Mouse (Mus musculus) heart, adult 8-10 months (tissue): ENCODE data around the gene Bmi1. TPM values are rescaled to one million over a fixed set of nuclear protein-coding genes. Genes with fewer than 3 reads are reported as not detected.

ENCODE experiments used
- DNase-seq: peaks from one replicate; pipeline ENCODE4 v3.0.0; 2022; ENCODE audit warnings: low spot score
- total RNA-seq, 4 experiments: library from RNA; stranded (reverse); gene quantifications; 2 replicates each; pipeline ENCODE4 v1.2.4; 2022

Gene Bmi1
- total RNA-seq, result 10 to 100 TPM; 51.9 to 74.4 (median 64.3) TPM

GRCm38 (mm10) chr2:18676936-18677491 lies at the start of gene Bmi1:
TSS of gene Bmi1 (plus strand) at chr2:18677018.
- no peak for DNase-seq

GRCm38 (mm10) chr2:18630547-18630946 lies 46.3 kb upstream of the Bmi1 start:
- no peak for DNase-seq

- peak; percentile 30 for DNase-seq
Observed at GRCm38 (mm10) chr2:18635052-18635451, 41.8 kb upstream of the Bmi1 start.

GRCm38 (mm10) chr2:18648563-18648962 lies 28.3 kb upstream of the Bmi1 start:
- DNase-seq, result no peak

- DNase-seq, result no peak
Observed at GRCm38 (mm10) chr2:18654821-18655220, 22.0 kb upstream of the Bmi1 start.

- DNase-seq, result no peak
Observed at GRCm38 (mm10) chr2:18664003-18664402, 12.8 kb upstream of the Bmi1 start.

GRCm38 (mm10) chr2:18671041-18671440 lies 5.8 kb upstream of the Bmi1 start:
- DNase-seq, result no peak

GRCm38 (mm10) chr2:18672133-18672765 lies 4.6 kb upstream of the Bmi1 start, which contains the start of gene Commd3:
TSS of gene Commd3 (plus strand) at chr2:18672384.
- peak; percentile 94 for DNase-seq

- no peak for DNase-seq
Observed at GRCm38 (mm10) chr2:18672766-18673164, 4.1 kb upstream of the Bmi1 start.

GRCm38 (mm10) chr2:18673766-18674165 lies 3.1 kb upstream of the Bmi1 start:
- no peak for DNase-seq

- no peak for DNase-seq
Observed at GRCm38 (mm10) chr2:18674193-18674902, 2.5 kb upstream of the Bmi1 start.

- DNase-seq, result no peak
Observed at GRCm38 (mm10) chr2:18675681-18676456, 949 bp upstream of the Bmi1 start.

- no peak for DNase-seq
Observed at GRCm38 (mm10) chr2:18676457-18676935, 322 bp upstream of the Bmi1 start.

GRCm38 (mm10) chr2:18677631-18678471 lies 1.0 kb downstream of the Bmi1 start:
- no peak for DNase-seq

- no peak for DNase-seq
Observed at GRCm38 (mm10) chr2:18679701-18680100, 2.9 kb downstream of the Bmi1 start.

GRCm38 (mm10) chr2:18680501-18680900 lies 3.7 kb downstream of the Bmi1 start:
- DNase-seq, result no peak

- no peak for DNase-seq
Observed at GRCm38 (mm10) chr2:18680961-18681360, 4.1 kb downstream of the Bmi1 start.

GRCm38 (mm10) chr2:18684062-18684461 lies 7.2 kb downstream of the Bmi1 start:
- DNase-seq, result no peak

GRCm38 (mm10) chr2:18686386-18686785 lies 9.6 kb downstream of the Bmi1 start:
- DNase-seq, result no peak

GRCm38 (mm10) chr2:18686826-18687519 lies 10.2 kb downstream of the Bmi1 start:
- no peak for DNase-seq
